Mouse (Mus musculus): Measurements from ENCODE around the gene Casq2.
"Not testable (repeated sequence)": the region's sequence is repeated elsewhere in the genome, so short reads cannot be mapped to it uniquely, and the experiment has no call there.

The Casq2 gene

DNA sequence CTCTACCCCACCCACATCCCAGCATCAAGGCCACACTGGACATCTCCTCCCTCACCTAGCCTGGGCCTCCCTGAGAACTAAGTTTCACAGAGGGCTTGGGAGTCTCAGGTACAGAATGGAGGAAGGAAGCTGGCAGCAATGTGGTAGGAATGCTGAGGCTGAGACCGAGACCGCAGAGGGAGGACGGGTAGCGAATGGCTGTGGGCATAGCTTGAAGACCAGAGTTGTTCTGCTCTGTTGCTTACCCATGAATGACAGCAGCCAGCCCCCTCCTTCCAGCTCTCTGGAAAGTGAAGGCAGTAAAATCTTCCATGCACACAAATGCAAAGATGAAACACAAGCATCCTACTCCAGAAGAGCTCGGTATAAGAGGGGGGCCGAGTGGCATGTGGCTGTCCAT lies 52.7 kb downstream of the Casq2 start:
- no peak for DNase-seq

DNA sequence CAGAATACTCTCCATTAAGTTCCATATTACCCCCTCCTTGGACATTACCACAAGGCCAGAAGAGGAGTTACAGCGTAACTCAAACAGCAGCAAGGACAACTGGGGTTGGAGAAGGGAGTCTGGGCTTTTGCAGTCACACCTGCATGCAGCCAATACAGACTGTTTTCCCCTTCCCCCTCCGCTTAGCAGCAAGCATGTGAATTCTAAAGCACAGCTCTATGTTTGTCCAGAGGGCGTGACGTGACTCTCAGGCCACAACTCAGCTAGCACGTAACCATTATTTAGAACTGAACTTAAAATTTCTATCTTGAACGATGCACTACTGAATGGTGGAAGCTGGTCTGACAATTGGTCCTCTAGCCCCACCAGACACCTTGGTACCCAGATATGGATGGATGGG lies 54.4 kb downstream of the Casq2 start:
- no peak for DNase-seq

DNA sequence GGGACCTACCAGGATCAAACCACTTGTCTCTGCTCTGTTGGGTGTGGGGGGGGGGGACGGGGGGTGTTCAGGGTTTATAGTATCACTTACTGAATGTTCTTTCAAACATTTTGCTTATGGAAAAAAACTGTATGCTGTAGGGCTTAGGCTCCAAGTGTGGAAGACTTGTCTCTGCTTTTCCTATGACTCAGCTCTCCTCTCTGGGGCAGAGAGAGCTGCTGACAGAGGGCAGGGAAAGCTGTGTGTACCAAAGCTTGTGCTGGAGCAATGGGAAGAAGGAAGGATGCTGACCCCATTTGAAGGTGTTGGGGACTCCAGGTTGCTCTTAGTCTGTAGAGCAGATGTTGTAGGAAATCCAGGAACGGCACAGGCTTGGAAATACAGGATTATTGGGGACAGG lies 55.2 kb downstream of the Casq2 start:
- no peak for DNase-seq

DNA sequence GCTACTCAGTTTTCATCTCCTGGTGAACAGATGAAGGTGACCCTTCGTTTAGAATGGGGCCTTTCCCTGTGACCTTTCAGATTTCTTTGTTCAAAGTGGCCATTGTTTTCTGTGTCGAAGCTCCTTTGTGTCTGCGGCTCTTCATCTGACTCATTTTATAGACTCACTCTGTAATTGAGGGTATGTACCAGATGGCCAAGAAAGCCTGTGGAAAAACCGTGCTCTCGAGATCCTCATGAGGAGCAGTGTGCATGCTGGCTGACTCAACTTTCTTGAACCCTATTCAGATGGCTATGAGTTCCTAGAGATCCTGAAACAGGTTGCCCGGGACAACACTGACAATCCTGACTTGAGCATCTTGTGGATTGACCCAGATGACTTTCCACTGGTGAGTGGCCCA lies 55.7 kb downstream of the Casq2 start:
- DNase-seq: no peak

DNA sequence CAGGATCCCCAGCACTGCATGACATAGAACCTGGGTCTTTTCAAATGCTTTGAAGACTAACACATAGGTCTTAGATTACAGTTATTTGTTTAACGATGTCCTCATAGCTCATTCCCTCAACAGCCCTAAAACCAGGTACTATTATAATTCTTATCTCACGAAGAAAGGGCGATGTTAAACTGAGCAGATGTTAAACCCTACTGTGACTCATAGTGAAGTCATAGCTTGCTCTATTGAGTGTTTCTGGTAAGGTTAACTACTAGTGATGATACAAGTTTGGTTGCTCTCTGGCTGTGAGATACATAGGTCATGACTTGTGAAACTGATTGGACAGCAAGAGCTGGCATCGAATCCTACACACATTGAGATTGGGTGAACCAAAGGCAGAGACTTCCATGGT lies 56.7 kb downstream of the Casq2 start:
- no peak for DNase-seq

DNA sequence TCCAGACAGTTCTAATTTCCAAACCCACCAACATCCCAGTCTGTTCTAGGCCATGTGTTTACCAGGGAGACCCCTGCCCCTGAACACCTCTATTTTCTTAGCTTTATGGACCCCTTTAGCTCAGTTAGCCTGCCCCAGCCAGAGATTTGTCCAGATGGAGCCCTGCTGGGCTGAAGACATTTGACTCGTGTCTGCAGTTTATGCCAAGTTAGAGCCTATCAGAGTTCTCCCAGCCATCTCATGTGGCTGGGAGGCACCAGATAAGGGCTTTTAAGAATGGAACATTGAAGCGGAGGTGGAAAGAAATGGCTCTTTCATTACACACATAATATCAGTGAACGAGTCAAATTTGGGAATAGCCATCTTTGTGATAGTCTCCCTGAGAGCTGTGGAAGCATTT lies 57.3 kb downstream of the Casq2 start:
- DNase-seq: no peak

DNA sequence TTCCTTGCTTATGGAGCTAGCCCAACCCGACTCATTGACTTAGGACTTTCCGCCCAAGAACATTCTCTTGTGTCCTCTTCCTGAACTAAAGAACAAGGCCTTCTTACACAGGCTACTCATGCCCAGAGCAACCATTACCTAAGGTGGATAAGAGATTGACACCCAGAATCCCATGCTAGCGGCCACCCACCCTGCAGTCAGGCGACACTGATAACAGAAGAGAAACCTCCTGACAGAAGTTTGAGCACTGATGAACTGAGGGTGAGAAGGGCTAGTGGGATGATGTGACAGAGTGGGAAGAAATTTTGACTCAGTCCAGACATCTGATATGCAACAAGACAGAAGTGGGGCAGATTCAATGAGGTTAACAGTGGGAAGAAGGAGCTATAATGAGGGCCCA lies 58.2 kb downstream of the Casq2 start:
- no peak for DNase-seq

DNA sequence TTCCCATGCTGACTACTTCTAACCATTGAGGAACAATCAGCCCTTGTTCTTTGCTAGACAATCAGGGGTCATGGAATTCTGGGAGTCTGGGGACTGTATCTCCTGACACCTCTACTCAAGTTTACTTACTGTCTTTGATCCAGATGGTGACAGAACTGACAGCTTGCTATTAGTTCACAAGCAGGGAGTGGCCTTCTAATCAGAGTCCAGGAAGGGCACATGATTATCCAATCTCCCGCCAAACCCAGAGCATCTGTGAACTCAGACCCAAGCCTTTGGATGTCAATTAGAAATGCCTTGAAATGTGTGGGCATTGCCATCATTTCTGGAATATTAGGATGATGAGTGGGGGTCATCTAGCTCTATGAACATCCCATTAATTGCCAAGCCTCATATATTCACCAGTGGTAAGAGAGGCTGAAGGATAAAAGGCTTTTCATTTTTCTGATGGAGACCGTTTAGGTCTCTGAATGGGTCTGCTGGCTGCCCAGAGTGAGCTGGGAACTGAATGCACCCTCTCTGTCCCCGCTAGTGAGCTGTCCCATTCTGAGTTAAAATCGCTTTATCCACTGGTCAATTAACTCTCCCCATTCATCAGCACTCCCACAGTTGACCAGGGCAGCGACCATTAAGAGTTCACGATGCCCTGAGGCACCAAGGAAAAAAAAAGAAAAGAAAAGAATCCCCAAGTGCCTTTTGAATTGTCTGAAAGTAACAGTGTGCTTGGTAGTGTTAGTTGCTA lies 59.6 kb downstream of the Casq2 start:
- DNase-seq: no peak

DNA sequence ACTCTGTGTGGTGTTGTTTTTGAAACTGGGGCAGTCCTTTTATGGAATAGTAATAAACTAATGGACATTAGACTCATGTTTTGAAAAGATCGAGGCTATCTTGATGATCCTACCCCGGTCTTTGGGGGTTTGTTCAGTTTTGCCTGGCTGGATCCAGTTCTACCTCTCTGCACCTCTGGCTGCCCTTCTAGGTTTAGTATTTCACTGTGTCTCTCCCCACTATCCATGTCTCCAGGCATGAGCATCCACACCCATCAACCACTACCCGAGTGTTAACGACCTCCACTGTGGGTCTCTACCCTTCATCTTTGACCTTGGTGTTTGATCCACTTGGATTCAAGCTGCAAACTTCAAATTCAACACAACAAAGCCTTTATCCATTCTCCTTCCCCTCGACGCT lies 60.2 kb downstream of the Casq2 start:
- DNase-seq: no peak

DNA sequence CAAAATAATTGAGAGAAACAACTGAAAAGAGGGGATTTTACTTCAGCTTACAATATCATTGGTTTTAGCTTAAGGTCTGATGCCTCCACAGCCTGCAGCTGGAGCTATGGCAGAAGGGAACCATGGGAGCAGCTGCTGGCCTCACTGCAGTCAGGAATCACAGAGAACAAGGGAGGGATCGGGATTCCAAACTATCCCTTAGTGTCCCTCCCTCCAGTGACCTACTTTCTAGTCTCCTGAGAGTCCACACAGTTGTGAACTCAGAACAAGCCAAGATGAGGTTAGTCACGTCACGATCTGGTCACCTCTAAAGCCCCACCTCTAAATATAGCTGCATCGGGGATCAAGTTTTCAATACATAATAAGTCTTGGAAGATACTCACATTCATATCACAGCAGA lies 61.0 kb downstream of the Casq2 start:
- DNase-seq: no peak

DNA sequence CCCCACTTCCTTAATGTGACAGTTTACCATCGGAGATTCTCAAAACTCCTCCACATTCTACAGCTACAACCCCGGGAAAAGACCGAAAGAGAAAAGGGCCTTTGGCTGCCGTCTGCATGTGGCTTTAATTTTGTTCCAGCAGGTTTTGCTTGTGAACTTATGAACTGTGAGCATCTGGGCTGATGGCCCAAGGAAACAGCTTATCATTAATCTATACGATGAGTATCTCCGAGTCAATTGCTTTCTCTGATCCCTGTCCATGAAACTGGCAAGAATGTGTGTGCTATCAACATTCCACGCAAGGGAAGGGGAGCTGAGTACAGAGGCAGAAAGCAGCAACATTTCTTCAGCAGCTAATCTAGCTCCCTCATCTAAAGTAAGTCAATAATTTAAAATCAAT lies 63.7 kb downstream of the Casq2 start:
- DNase-seq: no peak

DNA sequence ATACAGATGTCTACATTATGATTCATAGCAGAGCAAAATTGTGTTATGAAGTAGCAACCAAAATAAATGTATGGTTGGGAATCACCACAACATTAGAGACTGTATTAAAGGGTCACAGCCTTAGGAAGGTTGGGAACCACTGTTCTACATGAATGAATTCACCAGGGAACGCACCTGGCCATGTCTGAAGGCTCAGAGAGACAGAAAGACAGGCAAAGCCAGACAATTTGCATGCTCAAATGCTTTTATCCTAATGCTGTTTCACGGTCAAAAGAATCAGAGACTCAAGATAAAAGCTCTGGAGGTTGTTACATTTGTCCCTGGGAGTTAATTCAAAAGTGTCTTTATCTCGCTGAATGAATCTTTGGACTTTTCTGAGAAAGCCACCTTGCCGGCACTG lies 65.6 kb downstream of the Casq2 start:
- no peak for DNase-seq

DNA sequence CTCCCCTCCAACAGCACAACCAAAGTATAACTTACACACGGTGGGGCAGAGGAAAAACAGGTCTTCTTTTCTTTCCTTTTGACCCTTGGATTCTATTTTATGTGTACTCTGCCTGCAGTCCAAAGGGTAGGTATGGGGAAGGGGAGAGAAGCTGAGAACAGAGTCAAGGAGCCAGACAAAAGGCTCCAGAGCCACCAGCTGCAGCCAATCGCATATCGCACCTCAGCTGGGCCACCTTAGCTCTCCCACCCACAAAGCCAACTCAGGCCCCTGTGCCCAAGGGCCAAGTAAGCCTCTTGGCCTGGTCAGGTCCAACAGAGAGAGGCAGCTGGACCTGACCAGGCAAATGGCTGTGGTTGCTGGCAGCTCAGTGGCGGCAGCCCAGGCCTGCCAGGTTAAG lies 66.3 kb downstream of the Casq2 start:
- DNase-seq: no peak

DNA sequence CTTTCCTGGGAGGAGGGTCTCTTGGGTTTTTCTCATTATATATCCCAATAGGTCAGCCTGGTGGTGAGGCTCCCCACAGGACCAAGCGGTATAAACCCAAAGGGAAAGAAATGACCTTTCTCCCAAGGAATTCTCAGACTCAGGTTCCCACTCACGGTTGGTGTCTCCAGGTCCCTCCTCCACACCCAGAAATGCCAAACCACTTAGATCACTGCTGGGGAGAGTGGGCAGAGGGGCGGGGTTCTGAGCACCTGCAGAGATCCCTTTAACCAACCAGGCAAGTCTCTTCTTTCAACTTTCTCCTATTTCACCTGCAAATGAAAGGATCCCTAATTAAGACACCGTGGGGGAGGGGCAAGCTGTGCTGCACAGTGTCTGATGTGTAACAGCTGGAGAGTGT lies 66.7 kb downstream of the Casq2 start:
- DNase-seq: no peak

DNA sequence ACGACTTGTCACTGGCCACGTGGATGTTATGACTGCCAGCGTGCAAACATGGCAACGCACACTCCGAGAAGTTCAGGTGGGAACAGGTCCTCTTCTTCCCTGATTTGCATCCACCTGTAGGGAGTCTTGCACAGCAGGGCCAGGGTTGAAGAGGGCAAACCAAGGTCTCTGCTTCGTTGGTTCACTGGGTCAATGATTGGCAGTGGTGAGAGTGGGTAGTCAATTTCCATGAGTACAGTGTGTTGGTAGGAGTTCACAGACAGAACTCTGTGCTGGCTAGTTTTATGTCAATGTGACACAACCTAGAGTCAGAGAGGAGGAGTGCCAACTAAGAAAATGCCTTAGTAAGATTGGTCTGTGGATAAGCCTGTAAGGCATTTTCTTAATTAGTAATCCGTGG lies 67.9 kb downstream of the Casq2 start:
- DNase-seq: no peak

DNA sequence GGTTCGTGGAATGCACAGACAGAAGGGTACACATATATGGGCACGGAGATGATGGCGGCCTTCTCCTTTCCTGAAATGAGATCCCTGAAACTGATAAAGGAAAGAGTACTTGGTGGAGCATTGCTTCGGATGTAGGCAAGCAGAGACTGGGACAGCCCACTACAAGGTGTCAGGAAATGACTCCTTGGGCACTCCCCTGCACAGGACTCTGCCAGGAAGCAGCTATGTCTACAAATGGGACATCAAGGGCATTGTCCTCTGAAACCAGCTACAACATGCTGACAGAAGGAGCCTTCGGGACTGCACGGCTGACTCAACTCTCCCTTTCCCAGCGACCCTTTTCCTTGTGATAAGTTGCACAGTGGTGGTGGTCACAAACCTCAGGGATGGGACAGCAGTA lies 70.5 kb downstream of the Casq2 start:
- no peak for DNase-seq

DNA sequence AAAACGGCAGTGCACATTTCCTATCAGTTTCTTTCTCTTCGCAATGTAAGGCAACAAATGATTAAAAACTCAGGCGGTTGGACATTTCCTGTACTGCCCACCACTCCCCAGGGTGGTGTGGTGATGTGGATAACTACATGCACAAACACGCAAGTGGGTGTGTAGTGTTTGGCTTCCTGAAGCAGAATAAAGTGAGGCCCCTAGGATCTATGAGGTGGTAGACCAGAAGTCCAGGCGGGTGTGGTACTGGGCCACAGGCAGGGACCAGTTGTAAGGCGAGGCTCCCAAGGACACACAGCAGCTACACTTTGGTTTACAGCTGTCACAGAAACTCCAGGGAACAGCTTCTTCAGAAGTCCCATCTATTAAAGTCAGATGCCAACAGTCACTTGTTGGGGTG lies 71.4 kb downstream of the Casq2 start:
- DNase-seq: no peak

DNA sequence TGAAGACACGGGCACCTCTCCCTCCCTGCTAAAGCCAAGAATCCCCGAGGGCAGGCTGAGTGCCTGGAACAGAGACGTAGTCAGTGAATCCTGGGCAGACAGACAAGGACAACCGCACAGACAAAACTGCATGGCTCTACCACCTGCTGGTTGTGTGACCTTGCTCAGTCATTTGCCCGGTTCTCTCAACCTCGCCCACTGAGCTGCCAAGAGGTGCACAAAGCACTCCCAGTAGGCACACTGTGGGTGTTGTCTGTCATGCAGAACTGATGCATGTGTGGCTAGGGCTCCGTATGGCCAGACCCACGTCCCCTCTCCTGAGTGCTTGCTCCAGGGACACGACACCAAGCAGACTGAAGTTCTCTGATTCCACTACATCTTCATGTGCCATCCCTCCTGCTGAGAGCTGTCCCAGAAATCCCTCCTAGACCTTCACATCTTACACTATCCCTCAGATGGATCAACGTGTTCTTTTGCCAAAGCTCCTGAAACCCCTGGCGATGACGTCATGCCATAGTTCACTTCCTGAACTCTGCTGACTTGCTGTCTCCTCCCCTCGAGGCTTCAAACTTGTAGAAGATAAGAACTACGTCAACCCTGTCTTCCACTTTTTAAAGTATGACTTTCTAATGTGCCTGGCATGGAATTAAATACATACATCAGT lies 72.7 kb downstream of the Casq2 start:
- DNase-seq: no peak

DNA sequence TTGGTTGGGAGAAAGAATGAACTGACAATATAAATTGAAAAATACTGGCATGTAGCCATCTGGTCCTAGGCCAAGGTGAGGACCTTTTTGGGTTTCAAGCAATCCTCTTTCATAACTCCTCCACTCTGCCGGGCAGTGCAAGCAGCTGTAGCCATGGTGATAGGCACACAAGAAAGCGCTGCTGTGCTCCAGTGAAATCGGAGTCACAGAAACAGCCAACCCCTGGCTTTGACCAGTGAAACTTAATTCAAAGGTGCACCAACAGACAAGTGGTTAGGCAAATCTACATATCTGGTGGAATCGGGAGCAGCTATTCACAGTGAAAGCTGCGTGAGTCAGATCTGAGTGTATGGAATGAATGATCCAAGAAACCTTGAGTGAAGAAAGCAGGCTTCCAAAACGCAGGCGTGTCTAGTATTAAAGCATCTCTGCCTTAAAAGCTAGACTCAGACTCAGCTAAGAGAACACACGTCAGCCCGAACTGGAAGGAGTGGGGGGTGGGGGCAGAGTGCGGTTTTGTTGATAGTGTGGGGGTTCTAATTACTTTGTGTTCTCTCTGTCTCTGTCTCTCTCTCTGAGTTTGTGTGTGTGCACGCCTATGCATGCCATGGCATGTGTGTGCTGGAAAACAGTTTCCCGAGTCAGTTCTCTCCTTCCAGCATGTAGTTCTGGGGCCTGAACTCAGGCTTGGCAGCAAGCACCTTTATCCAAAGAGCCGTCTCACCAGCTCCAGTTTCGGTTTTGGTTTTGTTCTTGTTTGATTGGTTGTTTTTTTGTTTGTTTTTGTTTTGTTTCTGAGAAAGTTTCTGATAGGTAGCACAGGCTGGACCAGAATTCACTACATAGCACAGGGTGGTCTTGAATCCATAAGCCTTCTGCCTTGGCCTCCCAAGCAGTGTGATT lies 73.5 kb downstream of the Casq2 start:
- no peak for DNase-seq

DNA sequence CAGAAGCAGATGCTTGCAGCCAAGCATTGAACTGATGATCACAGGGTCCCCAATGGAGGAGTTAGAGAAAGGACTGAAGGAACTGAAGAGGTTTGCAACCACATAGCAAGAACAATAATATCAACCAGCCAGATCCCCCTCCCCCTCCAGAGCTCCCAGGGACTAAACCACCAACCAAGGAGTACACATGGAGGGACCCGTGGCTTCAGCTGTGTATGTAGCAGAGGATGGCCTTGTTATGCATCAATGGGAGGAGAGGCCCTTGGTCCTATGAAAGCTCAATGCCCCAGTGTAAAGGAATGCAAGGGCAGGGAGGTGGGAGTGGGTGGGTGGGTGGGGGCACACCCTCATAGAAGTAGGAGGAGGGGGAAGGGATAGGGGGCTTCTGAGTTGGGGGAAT lies 77.6 kb downstream of the Casq2 start:
- not testable (repeated sequence) for DNase-seq

DNA sequence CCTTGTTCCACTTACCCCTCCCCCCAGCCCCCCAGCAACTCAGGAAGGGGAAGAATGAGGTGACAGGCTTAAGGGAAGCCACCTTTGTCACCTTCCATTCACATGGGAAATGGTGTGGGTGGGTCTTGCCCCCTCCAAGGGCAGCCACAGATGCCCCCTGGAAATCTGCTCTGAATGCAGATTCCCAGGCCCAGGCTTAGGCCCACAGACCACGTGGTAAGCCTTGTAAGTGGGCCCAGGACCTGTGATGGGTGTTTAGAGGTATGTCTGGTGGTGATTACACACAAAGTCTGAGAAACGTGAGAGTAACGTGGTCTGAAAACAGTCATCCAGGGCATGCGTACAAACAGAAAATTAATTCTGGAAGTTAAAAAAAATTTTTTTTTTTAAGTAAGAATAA lies 78.7 kb downstream of the Casq2 start:
- DNase-seq: no peak

DNA sequence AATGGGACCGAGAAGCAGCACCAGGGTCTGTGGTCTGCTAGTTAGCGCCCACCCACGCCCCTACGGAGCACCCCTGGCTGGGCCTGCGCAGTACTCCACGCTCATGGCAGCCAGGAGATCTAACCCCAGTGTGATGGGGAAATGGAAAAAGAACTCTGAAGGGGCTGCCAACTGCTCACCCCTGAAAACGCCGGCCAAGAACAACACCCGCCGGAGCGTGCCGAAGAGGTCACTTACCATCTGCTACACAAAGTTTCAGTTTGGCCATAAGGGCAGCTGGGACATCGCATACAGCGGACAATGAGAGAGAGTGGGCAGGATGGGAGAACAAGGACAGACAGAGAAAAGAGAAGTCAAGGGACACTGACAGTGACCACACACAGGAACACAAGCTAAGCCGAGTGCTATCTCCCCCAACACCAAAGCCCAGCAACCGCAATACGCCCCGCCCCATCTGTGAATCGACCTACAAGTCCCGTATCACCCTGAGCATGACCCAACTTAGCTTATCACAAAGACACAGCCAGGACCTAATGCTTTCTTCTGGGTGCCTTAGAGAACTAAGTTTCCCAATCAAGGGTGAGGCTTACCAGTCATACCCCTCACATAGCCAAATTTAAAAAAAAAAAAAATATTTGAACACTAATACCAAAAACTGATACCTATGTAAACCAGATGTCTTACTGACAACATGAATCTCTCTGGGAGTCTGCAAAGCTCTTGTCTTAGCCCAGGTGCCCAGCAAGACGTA lies 79.5 kb downstream of the Casq2 start:
- no peak for DNase-seq

DNA sequence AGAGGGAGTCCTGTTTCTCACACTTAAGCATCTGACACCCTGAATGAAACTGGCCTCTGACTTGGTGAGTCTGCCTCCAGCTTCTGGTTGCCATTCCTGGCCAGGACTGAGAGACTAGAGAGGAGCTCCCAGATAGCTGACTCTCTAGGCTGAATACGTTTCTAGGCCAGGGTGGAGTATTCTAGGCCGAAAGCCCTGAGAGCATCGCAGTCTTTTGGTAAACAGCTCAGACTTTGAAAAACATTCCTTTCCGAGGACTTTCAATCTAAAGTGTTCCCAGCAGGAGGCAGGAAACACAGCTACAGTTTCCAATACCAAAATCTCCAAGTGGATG lies 80.0 kb downstream of the Casq2 start:
- DNase-seq: no peak

Data from right cerebral cortex, postnatal 14 days (tissue).